8 mouse cellular contexts compared by ENCODE assay signal in genomic region chr10:79926491-79927323, GRCm38 (mm10). TPM values are rescaled to one million over a fixed set of nuclear protein-coding genes. Genes with fewer than 3 reads are reported as not detected.
DNase-seq lines count a peak whose midpoint lies in the region; ATAC-seq and TF ChIP-seq lines count a peak whose summit lies in the region.

Arid3a (plus strand) TSS chr10:79927043.

- peak within 1 kb of the TSS; percentile 96 for H3K27ac ChIP-seq in hindbrain, embryonic 10.5 days
- peak within 1 kb of the TSS; percentile 95 for H3K27ac ChIP-seq in lung, embryonic 16.5 days (ENCODE audit: low read length)
- H3K27ac ChIP-seq in thymus, adult 2 months (ENCODE audit: control insufficient read depth, insufficient read depth, low read length), result peak within 1 kb of the TSS; percentile 69

- peak within 1 kb of the TSS; percentile 95 for H3K4me3 ChIP-seq in hindbrain, embryonic 10.5 days
- H3K4me3 ChIP-seq in lung, embryonic 16.5 days (ENCODE audit: low read length), result peak within 1 kb of the TSS; percentile 92
- H3K4me3 ChIP-seq in thymus, adult 2 months (ENCODE audit: control insufficient read depth, insufficient read depth, low read length), result peak within 1 kb of the TSS; percentile 71

- H3K27me3 ChIP-seq in hindbrain, embryonic 10.5 days (ENCODE audit: insufficient read depth, poor library complexity, severe bottlenecking), result peaks cover 58% of the 10 kb centered on the region
- H3K27me3 ChIP-seq in lung, embryonic 16.5 days (ENCODE audit: control insufficient read depth, insufficient read depth, low read depth, low read length), result peaks cover 15% of the 10 kb centered on the region
- no peaks in the 10 kb centered on the region; the same call in 1 of the 2 replicates for H3K27me3 ChIP-seq in thymus, adult 2 months (ENCODE audit: control insufficient read depth, insufficient read depth, low read length)

- peaks cover 16% of the 10 kb centered on the region for H3K36me3 ChIP-seq in hindbrain, embryonic 10.5 days
- 0 out of 2 replicates have a peak, but pooled peaks cover 3% of the 10 kb centered on the region for H3K36me3 ChIP-seq in lung, embryonic 16.5 days (ENCODE audit: control insufficient read depth, insufficient read depth, low read length)
- no peaks in the 10 kb centered on the region for H3K36me3 ChIP-seq in thymus, adult 2 months (ENCODE audit: control insufficient read depth, insufficient read depth, low read length)

- TF ChIP-seq CTCF in thymus, adult 2 months (IDR thresholded peaks at IDR 0.05; ENCODE audit: borderline replicate concordance, control insufficient read depth, extremely low read depth, insufficient read depth, low read length, poor library complexity), result no peak

- DNase-seq in Muller cell, postnatal 12 days (ENCODE audit: inconsistent ontology term), result peak; percentile 95
- peak; percentile 89 for DNase-seq in cerebellum, adult 9-10 months
- DNase-seq in hindbrain, embryonic 10.5 days (ENCODE audit: low spot score), result peak; percentile 90
- DNase-seq in layer of hippocampus, adult 9-11 months, result peak; percentile 87
- peak; percentile 82 for DNase-seq in ovary, adult 18-20 months (ENCODE audit: low spot score)
- peak; percentile 92 for DNase-seq in thymus, adult 2 months

- peak within 1 kb of the TSS; percentile 95 for H3K4me2 ChIP-seq in lung, embryonic 16.5 days (ENCODE audit: low read depth, low read length)

- peak within 1 kb of the TSS; percentile 96 for H3K9ac ChIP-seq in lung, embryonic 16.5 days (ENCODE audit: low read length)

- no peak for TF ChIP-seq POLR2A in thymus, adult 2 months (IDR thresholded peaks at IDR 0.05; ENCODE audit: control insufficient read depth, extremely low read depth, insufficient read depth, low read length, poor library complexity)

- H3K4me1 ChIP-seq in hindbrain, embryonic 10.5 days (replicated peaks), result peaks cover 65% of the 10 kb centered on the region
- H3K4me1 ChIP-seq in lung, embryonic 16.5 days (replicated peaks; ENCODE audit: control insufficient read depth, insufficient read depth, low read length), result peaks cover 25% of the 10 kb centered on the region
- H3K4me1 ChIP-seq in thymus, adult 2 months (replicated peaks; ENCODE audit: control insufficient read depth, insufficient read depth, low read length), result peaks cover 19% of the 10 kb centered on the region

- under 1% methylated on average over 63 of the region's 63 CpGs for WGBS in hindbrain, embryonic 10.5 days
- under 1% methylated on average over 63 of the region's 63 CpGs for WGBS in lung, embryonic 16.5 days
- under 1% methylated on average over 63 of the region's 63 CpGs for WGBS in thymus, adult 2 months

- ATAC-seq in frontal cortex, adult (ENCODE audit: low TSS enrichment), result peak; percentile 68
- ATAC-seq in lung, embryonic 16.5 days (ENCODE audit: low read depth), result peak; percentile 78

- no peaks in the 10 kb centered on the region for H3K9me3 ChIP-seq in hindbrain, embryonic 10.5 days
- no peaks in the 10 kb centered on the region for H3K9me3 ChIP-seq in lung, embryonic 16.5 days (ENCODE audit: control insufficient read depth, low read length)

RNA-seq across cellular contexts. Expression of gene Arid3a, which starts in this region (rescaled TPM):
- 11.1 and 15.0 TPM in 2 replicates for polyA plus RNA-seq in hindbrain, embryonic 10.5 days (2016; fragmentation: Nextera tagmentation; extraction: Ambion mirVana)
- polyA plus RNA-seq in lung, embryonic 16.5 days (2015; fragmentation: Nextera tagmentation; extraction: Ambion mirVana), result 4.1 and 4.8 TPM in 2 replicates
- polyA plus RNA-seq in thymus, adult 2 months (2012; rRNA removed), result 12.5 and 13.5 TPM in 2 replicates

Comparison
In these comparisons a context has a peak if more than half of its experiments do, and no peak if none do; other contexts are left out.
1. Peak in every context shown above with its lines: DNase-seq, ATAC-seq, H3K4me3 ChIP-seq and H3K27ac ChIP-seq.